Mouse (Mus musculus) megakaryocyte-erythroid progenitor cell, adult 5-6 weeks (primary cell): ENCODE data around the gene Slc25a25. TPM values are rescaled to one million over a fixed set of nuclear protein-coding genes. Genes with fewer than 3 reads are reported as not detected.
A peak's percentile ranks its signal among the peaks of the same experiment; 100 is the strongest.

ENCODE experiments used
- ATAC-seq: replicated peaks from 2 replicates; pipeline ENCODE4 v1.8.0; 2016; ENCODE audit warnings: mild to moderate bottlenecking, inconsistent platforms; ENCODE audit not compliant: severe bottlenecking, poor library complexity, low FRiP score, low TSS enrichment
- total RNA-seq, 2 experiments: library from RNA; stranded (forward) in 1 of 2; stranded (reverse) in 1 of 2; fragments of 200-1000, 215-1000 nt in 1 of 2; fragments of >200 nt in 1 of 2; fragmentation: Nextera tagmentation in 1 of 2; gene quantifications; 2 replicates each; pipeline ENCODE4 v1.2.3; 2014 to 2017

Gene Slc25a25
- total RNA-seq, 2 experiments from 2014 or later, result 12.2 to 34.6 TPM

DNA sequence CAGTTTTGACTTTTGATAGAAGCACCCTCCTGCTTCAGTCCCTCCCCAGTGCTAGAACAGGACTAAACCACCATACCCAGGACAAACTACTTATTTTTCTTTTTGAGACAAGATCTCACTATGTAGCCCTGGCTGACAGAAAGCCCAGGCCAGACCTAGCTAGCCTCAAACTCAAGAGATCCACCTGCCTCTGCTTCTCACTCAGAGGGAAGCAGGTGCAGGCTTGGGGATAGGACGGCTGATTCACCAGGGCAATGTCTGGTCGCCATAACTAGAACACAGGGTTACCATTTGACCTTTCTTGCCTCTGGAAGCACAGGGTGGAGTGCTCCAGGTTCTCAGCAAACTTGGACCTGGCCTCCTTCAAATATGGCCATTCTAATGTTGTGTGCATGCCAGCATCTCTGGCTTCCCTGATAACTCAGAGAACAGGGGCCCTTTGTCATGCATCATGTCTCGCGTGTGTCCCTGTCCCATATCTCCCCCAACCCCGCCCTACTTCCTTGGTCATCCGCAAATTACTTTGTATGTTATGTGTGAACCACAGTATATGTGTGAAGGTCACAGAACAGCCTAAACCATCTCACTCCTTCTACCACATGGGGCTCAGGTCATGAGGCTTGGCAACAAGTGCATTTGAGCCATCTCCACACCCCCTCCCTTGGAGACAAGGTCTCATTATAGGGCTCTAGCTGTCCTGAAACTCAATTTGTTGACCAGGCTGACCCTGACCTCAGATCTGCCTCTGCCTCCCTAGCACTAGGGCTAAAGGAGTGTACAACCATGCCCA is 38.3 kb downstream of the Slc25a25 start:
- ATAC-seq, result peak; percentile 52; the same call in 1 of the 2 replicates

DNA sequence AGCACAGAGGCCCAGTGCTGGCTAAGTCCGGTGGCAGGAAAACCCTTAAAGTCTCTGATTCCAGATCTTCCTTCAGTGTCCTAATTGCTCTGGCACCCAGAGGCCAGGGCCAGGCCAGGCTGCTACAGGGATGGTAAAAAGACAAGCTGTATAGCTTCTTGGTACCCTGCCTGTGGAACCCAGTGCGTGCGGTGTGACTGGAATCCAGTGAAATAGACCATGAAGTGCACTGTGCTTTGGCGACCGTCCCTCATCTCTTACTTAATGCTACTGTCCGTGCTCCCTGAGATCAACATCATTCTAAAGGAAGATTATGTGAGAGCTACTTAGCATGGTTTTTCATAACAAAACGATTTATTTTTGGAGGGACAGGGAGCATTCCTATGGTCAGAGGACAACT is 39.8 kb downstream of the Slc25a25 start:
- no peak for ATAC-seq

DNA sequence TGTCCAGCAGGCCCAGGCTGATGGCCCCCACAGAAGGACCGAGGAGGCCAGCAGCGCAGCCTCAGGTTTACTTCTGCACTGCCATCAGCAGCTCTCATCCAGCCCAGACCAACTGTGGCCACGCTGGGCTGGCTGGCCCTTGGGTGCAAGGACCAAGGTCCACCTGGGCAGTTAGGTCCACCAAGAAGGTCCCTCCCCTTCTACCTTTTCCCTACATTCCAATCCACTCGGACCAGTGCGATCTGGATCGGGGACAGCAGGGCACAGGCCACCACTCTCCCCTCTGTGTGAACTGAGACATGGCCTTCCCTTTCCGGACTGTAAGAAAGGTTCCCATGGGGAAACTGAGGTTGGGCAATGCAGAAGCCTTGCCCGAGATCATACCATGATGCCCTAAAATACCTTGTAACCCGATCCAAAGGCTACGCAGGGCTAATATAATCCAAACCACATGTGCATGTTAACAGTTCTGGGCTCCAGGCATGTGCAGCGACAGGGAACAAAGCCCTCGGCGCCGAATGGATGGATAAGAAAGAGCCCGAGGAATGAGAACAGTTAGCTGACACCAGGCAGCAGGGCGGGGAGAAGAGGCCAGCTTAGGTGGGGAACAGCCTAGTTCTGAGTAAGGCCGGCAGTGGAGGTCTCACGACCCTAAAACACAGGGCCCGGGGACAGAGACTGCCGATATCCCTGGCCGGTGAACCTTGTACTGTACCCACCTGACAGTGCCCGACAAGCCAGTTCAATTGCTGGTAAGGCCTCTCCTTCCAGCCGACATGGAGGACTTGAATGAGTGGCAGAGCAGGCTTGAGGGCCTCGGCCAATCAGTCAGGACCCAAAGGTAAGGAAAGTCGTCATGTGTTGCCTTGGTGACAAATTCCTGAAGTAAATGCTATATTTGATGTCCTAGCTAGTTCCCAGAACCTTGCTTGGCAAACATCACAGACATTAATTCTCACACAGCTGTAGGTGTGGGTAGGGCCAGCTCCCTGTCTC is 42.5 kb downstream of the Slc25a25 start:
- no peak for ATAC-seq

DNA sequence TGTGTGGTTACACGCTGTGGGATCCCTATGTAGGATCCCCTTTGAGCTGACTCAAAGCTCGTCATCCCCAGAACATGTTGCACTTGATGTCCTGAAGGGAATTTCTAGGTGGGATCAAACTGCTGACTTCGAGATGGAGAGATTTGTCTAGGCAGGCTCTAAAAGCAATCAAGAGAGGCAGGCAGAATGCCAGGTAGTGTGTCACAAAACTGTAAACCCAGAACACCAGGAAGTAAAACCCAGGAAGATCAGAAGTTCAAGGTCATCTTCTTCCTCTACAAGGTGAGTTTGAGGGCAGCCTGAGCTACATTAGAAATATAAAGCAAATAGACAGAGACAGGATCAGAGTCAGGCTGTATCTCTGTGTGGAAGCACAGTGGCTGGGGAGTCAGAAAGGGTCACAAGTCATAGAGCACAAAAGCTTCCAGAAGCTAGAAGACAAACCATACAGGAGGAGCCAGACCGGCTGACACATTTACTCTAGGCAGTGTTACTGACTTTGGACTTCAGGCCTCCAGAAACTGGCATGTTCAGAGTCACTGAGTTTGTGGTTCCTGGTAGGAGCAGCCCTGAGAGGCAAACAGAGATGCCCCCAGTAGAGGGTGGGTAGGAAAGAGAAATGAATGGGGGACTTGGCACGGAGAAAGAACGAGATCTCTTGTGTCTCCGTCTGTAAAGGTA is 44.0 kb downstream of the Slc25a25 start:
- no peak for ATAC-seq

DNA sequence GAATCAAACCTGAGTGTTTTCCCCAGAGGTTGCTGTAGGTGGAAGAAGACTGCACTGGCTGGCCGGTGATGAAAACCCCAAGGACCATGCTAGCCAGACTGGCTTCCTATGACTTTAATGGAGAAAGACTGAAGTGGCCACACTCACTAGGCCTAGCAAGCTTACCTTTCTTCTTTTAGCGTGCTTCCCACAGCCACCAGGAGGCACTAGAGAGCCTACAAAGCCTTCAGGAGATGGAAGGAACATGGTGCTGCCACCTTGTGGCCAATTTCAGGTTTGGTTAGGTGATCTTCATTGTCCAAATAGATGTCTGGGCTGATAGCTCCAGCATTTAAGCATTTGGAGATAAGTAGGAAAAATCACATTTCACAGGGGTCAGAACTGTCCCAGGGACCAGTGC is 46.6 kb downstream of the Slc25a25 start:
- ATAC-seq, result peak; percentile 75

DNA sequence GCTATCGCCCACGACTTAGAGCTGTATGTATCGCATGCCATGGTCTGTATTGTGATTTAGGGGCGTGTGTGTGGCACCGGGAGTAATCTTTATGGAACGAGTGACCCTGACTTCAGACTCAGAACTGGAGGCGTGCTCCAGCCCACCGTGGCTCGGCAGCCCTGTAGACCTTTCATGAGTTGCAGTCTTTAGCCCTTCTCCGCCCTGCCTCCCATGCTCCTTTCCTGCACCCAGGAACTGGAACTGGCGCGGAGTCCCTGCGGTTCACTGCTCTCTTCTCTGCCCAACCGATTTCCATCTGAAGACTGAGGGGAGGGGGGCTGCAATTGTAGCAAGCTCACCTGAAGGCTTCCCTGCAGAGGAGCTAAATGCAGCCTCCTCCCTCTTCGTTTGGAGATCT is 54.5 kb downstream of the Slc25a25 start:
- ATAC-seq, result 0 out of 2 replicates have a peak, but pooled peaks have one; percentile 1

DNA sequence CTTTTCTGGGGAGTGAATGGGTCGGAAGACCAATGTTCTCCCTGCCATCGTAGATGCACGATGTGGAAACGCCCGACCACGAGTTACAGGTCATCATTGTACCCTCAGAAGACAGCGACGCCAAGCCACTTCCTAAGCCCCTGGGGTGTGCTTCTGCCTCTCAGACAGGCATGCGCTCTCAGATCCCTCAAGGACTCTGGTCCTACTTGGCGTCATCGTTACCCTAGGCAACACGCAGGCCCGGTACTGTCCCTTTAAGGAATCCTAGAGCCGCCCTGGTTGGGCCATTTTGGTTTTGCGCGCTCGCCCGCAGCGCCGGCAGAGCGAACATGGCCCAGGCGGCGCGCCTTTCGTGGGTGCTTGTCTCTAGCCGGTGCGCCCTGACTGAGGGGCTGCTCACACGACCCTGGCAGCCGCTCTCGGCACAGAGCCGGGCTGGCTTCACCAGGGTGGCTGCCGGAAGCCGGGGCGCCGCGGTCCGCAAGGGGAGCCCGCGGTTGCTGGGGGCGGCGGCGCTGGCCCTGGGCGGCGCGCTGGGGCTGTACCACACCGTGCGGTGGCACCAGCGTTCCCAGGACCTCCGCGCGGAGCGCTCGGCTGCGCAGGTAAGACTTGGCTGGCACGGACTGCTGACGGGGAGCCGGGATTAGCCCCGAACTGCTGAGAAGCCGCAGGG is 55.2 kb downstream of the Slc25a25 start:
- ATAC-seq, result peak; percentile 84

DNA sequence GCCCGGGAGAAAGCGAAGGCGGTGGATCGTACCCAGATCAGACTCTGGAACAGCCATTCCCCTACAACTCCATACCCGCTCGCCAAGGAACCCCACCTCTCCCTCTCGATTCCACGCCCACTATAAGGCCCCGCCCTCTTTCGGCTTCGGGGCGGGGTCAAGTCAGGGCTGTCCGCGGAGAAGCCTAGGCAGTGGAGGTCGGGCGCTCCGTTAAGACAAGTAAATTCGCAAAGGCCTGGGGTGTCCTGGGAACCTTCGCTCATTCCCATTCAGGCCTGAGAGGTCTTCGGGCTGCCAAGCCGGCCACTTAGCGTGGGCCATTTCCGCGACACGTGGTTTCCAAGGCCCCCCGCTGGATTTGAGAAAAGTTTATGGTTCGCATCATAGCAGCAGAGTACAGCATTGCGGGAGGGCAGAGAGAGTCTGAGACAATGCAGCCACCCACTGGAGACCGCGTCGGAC is 55.7 kb downstream of the Slc25a25 start, which contains the start of gene Ptges2:
Gene Ptges2, plus strand, starts transcription at position 413 of the 462 bp plus-strand sequence.
- ATAC-seq, result peak; percentile 78

DNA sequence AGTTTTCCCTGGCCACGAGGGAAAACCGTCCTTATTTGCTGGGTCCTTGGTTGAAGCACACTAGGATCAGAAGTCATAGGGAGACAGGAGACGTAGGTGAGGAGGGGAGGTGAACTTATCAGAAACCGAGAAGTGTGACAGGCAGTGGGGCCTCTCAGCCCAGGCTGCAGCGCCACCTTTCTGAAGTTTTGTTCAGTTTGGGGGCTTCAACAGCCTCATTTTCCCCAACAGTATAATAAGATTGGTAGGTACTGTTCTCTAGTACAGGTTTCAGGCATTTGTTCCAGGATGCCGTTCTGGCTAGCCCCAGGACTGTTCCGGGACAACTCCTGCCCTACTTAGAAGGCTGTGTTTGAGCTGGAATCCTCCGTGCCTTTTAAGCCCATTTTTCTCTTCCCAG is 56.3 kb downstream of the Slc25a25 start:
- ATAC-seq, result peak; percentile 42; the same call in 1 of the 2 replicates

DNA sequence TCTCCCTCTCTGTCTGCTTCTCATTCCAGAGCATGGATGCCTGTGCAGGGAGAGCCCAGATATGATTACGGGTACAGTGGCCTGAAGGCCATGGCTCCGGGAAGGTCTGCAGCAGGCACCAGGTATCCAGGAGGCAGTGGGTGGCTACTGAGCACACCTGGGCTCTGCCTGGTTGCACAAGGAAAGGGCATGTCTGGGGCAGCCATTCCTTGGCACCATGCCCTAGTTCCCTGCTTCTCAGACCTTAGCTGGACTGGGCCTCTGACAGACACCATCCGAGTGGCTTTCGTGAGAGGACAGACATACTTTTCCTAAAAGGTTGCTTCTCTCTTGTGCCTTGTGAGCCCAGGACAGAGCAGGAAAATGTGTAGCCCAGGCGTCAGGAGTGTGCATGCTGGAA is 59.2 kb downstream of the Slc25a25 start:
- ATAC-seq, result no peak

DNA sequence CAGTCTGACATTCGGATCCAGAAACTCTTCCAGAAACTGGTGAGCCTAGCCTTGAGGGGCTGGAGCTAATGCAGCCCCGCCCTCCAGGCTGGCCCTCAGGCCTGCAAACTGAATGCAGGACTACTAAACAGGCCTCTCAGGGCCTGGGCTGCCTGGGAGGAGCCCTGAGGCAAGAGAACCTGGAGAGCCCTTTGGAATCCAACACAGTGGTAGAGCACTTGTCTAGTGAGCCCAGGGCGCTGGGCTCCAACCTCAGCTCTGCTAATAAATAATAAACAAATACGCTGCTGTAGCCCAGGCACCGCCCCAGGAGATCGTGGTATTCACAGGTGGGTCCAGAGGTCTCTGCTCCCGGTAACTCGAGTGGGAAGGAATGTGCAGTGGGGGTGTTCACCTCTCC is 60.4 kb downstream of the Slc25a25 start:
- ATAC-seq, result no peak

DNA sequence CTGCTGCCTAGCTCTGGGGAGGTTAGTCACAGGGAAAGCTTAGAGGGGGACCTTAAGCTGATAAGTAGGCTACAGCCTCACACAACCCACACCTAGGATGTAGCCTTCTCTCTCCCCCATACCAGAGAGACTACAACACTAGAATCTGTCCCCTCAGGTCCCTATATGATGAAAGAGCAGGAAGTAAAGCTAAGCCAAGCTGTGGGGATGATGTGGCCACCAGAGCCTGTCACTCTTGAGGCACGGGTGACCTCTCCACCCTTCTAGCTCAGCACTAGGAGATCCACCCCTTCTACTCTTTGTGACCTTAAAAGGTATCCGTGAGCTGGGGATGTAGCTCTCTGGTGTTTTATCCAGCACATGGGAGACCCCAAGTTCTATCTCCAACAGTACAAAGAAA is 62.1 kb downstream of the Slc25a25 start:
- no peak for ATAC-seq

DNA sequence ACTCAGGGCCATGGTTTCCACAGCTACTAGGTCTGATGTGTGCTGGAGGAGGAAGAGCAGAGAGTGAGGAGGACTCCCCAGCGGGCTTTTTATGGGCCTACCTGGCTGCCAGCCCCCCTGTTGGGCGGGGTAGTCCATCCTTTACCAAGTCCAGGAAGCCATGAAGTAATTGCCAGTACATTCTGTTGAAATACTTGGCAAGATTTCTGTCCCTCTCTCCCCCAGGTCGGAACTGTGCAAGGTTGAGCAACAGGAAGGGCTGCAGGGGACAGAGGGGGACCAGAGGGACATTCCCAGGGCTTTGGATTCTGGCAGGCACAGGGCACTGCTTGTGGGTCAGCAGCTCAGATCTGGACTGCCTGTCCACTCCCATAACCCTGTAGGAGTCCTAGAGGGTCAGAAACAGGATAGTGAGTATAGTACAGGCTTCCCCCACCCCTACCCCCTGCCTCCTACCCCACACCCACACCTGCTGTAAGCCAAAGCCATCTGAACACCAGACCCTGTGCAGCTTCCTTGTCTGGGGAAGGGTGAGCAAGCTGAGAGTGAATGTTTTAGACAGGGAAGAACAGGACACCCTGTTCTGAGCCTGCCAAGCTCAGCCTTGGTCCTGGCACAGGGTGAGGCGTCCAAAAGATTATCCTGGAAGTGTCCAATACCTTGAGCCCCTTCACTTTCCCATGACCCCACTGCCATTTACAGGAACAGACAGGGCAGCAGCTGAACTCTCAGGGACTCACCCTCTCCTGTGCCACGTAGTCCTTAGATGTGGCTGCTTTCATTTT is 63.3 kb downstream of the Slc25a25 start, which contains the start of gene Lcn2:
Gene Lcn2, minus strand, starts transcription at position 547 of the 785 bp plus-strand sequence.
- ATAC-seq, result no peak

DNA sequence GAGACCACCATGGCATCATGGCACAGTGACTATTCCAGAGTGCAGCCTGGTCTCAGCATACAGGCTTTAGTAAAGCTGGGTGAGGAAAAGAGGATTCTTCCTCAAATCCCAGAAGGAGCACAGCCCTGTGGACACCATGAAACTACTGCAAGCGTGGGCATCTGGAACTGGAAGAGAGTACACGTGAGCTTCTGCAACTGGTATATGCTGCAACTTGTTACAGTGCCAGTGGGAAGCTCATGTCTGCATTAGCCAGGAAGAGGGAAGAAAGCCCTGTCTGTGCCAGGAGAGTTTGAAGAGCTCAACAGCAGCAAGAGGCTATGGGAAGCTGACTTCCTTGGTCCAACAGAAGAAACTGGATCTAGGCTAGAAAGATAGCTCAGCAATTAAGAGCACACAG is 68.6 kb downstream of the Slc25a25 start:
- no peak for ATAC-seq

DNA sequence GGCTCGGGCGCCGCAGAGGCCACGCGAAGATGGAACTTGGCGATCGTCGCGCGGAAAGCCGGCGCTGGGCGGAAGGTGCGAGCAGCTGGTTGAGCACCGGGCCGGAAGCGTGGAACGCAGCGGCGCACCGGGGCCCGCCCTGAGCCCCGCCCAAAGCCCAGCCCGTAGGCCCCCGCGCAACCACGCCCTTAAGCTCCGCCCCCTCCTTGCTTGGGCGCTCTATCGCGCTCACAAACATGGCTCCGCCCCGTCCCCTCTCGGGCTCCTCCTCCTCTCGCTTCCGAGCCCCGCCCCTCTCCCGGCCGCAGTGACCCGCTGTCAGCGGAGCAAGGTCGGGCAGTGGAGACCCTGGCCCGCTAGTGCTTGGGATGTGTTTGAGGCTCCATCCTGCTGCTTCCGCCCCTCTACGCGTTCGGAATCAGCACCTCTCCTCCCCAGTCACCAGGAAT is 69.4 kb downstream of the Slc25a25 start, which contains the start of gene 1110008P14Rik:
Gene 1110008P14Rik, minus strand, starts transcription at position 164 of the 449 bp plus-strand sequence.
- peak; percentile 89 for ATAC-seq

DNA sequence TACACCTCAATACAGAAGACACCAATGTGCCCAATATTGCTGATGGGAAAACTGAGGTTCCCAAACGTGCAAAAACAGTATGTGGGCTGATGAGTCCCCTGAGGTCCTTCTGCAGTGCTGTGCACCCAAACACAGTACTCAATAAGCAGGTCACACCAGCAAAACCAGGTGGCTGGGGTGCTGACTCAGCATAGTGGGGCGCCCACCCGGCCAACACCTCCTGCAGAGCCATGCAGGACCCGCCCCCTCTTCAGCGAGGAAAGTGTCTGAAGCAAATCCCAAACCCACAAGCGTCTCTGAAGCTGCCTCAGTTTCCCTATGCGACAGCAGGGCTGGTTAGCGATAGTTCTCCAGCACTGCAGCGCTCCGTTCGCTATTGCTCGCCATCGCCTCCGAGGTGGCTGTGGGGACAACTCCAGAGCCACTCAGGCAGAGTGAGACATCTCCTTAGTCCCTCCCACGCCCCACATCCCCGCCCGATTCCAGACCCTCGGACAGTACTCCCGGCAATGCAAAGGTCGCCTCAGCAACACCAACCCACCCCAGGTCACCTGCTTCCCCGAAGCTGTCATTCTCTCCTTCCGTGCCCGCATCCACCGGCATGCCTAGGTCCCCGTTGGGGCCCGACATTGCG is 70.0 kb downstream of the Slc25a25 start:
- no peak for ATAC-seq

DNA sequence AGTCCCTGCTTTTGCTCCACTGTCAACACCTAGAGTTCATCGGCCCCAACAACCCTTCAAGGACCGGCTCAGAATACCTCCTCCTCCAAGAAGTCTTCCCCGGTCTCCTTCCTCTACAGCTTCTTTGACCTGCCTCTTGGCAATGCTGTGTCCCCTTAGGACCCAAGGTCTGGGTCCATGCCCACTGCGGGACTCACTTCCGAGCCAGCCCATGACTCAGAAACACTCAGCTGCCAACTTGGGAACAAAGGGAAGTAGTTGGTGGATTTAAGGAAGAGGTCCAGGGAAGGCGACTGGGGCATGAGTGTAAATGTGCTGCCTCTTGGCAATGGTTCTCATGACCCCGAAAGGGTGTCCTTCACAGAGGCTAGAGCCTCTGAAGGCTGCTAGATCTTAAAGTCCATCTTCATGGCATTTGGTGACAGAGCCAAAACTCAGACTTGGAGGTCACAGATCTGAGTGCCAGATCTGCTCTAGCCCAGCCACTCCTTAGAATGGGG is 71.2 kb downstream of the Slc25a25 start:
- no peak for ATAC-seq
